Mouse (Mus musculus) CH12.LX (cell line): ENCODE results near the gene Phf7.

Source experiments
- CHD1 ChIP-seq: IDR thresholded peaks from 2 replicates; pipeline ENCODE4 v1.6.1; 2012; ENCODE audit warnings: low read depth, low read length, improper control_type of control experiment, inconsistent platforms
- CTCF ChIP-seq, 2 experiments: IDR thresholded peaks in 1 of 2; conservative IDR thresholded peaks in 1 of 2; 2 replicates each; pipeline ENCODE4 v1.5.1; 2011 to 2012; ENCODE audit warnings: low read depth in 2 of 2, low read length in 2 of 2, improper control_type of control experiment in 1 of 2, inconsistent platforms in 1 of 2, mild to moderate bottlenecking in 1 of 2, moderate library complexity in 1 of 2
- EP300 ChIP-seq: IDR thresholded peaks from 2 replicates; pipeline ENCODE4 v1.6.1; 2011; ENCODE audit warnings: low read length, improper control_type of control experiment
- KAT2A ChIP-seq: IDR thresholded peaks from 2 replicates; pipeline ENCODE4 v1.6.1; 2012; ENCODE audit warnings: low read length, improper control_type of control experiment, inconsistent platforms; ENCODE audit not compliant: insufficient replicate concordance
- NELFE ChIP-seq: IDR thresholded peaks from 2 replicates; pipeline ENCODE4 v1.6.1; 2011; ENCODE audit warnings: low read depth, low read length, improper control_type of control experiment
- POLR2A ChIP-seq: IDR thresholded peaks from 2 replicates; pipeline ENCODE4 v1.6.1; 2011; ENCODE audit warnings: low read depth, mild to moderate bottlenecking, improper control_type of control experiment, low read length
- POLR2AphosphoS2 ChIP-seq: IDR thresholded peaks from 2 replicates; pipeline ENCODE4 v1.6.1; 2011; ENCODE audit warnings: low read depth, low read length, improper control_type of control experiment
- TCF12 ChIP-seq: IDR thresholded peaks from 2 replicates; pipeline ENCODE4 v1.6.1; 2014; ENCODE audit warnings: low read depth, mild to moderate bottlenecking, inconsistent platforms, low read length, improper control_type of control experiment
- ZKSCAN1 ChIP-seq: IDR thresholded peaks from 2 replicates; pipeline ENCODE4 v1.6.1; 2012; ENCODE audit warnings: low read depth, inconsistent platforms, low read length, improper control_type of control experiment, borderline replicate concordance

GRCm38 (mm10) chr14:31228234-31228633 lies 22.9 kb downstream of the Phf7 start:
- TF ChIP-seq EP300 (peak; percentile 60), KAT2A (0 out of 2 replicates have a peak, but pooled peaks have one; percentile 40), POLR2A (peak; percentile 37; the same call in 1 of the 2 replicates), CTCF (conservative IDR thresholded peaks at IDR 0.05 in 1 of 2, IDR thresholded peaks at IDR 0.05 in 1 of 2; ENCODE audit: low read depth in 2 of 2, low read length in 2 of 2) (no peak), NELFE (no peak), CHD1 (no peak), TCF12 (peak; percentile 75), POLR2AphosphoS2 (no peak), ZKSCAN1 (no peak)
